Mouse (Mus musculus): ENCODE results near the gene Slc35f1.

DNA sequence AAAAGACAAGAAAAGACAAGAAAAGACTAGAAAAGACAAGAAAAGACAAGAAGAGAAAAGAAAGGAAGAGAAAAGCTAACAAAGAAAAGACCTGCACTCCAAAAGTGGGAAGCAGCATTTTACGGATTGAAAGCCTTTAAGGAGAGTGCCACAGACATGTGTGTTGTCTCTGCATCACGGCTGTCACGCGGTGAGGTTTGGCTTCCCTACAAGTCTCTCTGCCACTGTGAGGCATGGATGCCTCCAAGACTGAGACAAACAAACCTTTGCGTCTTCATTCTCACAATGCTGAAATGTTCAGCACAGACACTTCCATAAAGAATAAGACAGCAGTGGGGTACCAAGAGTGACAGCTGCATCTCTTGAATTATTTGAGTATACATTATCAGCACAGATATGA lies 124.0 kb downstream of the Slc35f1 start:
- TF ChIP-seq CTCF (IDR thresholded peaks at IDR 0.05; ENCODE audit: low read depth) = no peak
- no peak for TF ChIP-seq EP300 (IDR thresholded peaks at IDR 0.05; ENCODE audit: low read depth)

All from liver, postnatal 0 days (tissue).